Mouse (Mus musculus) spleen, postnatal 4 days (tissue): ENCODE results near the gene Apc2.
A peak's percentile ranks its signal among the peaks of the same experiment; 100 is the strongest.

ENCODE experiments used
- DNase-seq, 2 experiments: peaks; one replicate each; pipeline ENCODE4 v3.0.0; 2022; ENCODE audit warnings: low spot score in 2 of 2

Gene Apc2

GRCm38 (mm10) chr10:80294311-80294710 is 1.5 kb upstream of the Apc2 start:
- no peak for DNase-seq

GRCm38 (mm10) chr10:80294788-80295303 is 931 bp upstream of the Apc2 start:
- DNase-seq = no peak

- no peak for DNase-seq
Observed at GRCm38 (mm10) chr10:80296824-80297223, 1.0 kb downstream of the Apc2 start.

GRCm38 (mm10) chr10:80297526-80298133 is 1.9 kb downstream of the Apc2 start:
- DNase-seq = no peak

- DNase-seq = no peak
Observed at GRCm38 (mm10) chr10:80298571-80299281, 2.9 kb downstream of the Apc2 start.

GRCm38 (mm10) chr10:80299301-80299700 is 3.5 kb downstream of the Apc2 start:
- DNase-seq = no peak

GRCm38 (mm10) chr10:80299824-80300223 is 4.0 kb downstream of the Apc2 start:
- no peak for DNase-seq

GRCm38 (mm10) chr10:80300672-80301181 is 5.0 kb downstream of the Apc2 start:
- DNase-seq = no peak

GRCm38 (mm10) chr10:80301256-80302081 is 5.7 kb downstream of the Apc2 start:
- DNase-seq = no peak

- no peak for DNase-seq
Observed at GRCm38 (mm10) chr10:80302082-80302355, 6.2 kb downstream of the Apc2 start.

- DNase-seq = no peak
Observed at GRCm38 (mm10) chr10:80302471-80302881, 6.7 kb downstream of the Apc2 start.

- DNase-seq = no peak
Observed at GRCm38 (mm10) chr10:80304458-80304857, 8.7 kb downstream of the Apc2 start.

GRCm38 (mm10) chr10:80304862-80305261 is 9.1 kb downstream of the Apc2 start:
- peak; percentile 67 to 82 for DNase-seq

- no peak for DNase-seq
Observed at GRCm38 (mm10) chr10:80311560-80311959, 15.8 kb downstream of the Apc2 start.

GRCm38 (mm10) chr10:80312586-80313504 is 17.1 kb downstream of the Apc2 start:
- DNase-seq = peak in 1 of 2 experiments; percentile 23

- DNase-seq = peak in 1 of 2 experiments; percentile 35
Observed at GRCm38 (mm10) chr10:80313627-80314201, 17.9 kb downstream of the Apc2 start.

GRCm38 (mm10) chr10:80314494-80315001 is 18.8 kb downstream of the Apc2 start:
- no peak for DNase-seq

- no peak for DNase-seq
Observed at GRCm38 (mm10) chr10:80315315-80315714, 19.5 kb downstream of the Apc2 start.

- no peak for DNase-seq
Observed at GRCm38 (mm10) chr10:80316359-80316781, 20.6 kb downstream of the Apc2 start.

GRCm38 (mm10) chr10:80317011-80317410 is 21.2 kb downstream of the Apc2 start:
- peak in 1 of 2 experiments; percentile 26 for DNase-seq

- peak; percentile 89 to 94 for DNase-seq
Observed at GRCm38 (mm10) chr10:80320340-80320760, 24.6 kb downstream of the Apc2 start, which contains the start of gene 2310011J03Rik. TSS of gene 2310011J03Rik (minus strand) at chr10:80320537.
